Mouse (Mus musculus): Measurements from ENCODE around the gene Synj2bp. TPM values are rescaled to one million over a fixed set of nuclear protein-coding genes. Genes with fewer than 3 reads are reported as not detected.

Synj2bp gene
- polyA plus RNA-seq (2015; fragmentation: Illumina TruSeq; extraction: RNeasy Lipid Tissue Mini Kit (QIAGEN cat#74804); ENCODE audit: low read depth, low replicate concordance): 29.5 TPM

GRCm38 (mm10) chr12:81532316-81533028 lies at the start of gene Synj2bp, which contains the start of gene Gm20498:
Gene Synj2bp (minus strand): TSS chr12:81532911.
Gene Gm20498 (minus strand): TSS chr12:81532905.

DNA sequence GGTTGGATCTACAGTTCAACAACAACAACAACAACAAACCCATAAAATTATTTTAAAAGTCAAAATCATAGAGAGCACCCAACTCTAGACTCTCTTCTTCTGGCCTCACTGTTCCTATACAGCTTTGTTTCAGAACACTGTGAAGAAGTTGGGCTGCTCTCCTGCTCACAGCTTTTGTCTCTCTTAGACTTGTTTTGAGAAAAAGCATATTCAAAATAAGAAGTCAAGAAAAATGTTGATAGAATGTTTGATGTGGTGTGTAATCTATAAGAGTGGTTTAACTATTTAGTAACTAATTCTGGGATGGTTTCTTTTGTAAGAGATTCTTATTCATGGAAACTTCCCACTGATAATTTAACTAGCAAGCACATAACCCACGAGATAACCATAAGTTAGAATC lies 35.7 kb upstream of the Synj2bp start, which contains the start of gene Adam21:
Gene Adam21 (minus strand): TSS at position 101 of the 400 bp plus-strand sequence.

GRCm38 (mm10) chr12:81484727-81485191 lies 48.0 kb downstream of the Synj2bp start, which contains the start of gene Cox16:
Gene Cox16 (minus strand): TSS chr12:81485127.

Other genes starting within 250 kb of the Synj2bp start
- 15.1 TPM for gene Slc8a3, start 199.7 kb downstream of the Synj2bp start, polyA plus RNA-seq (2015; fragmentation: Illumina TruSeq; extraction: RNeasy Lipid Tissue Mini Kit (QIAGEN cat#74804); ENCODE audit: low read depth, low replicate concordance)
- 0.88 TPM for gene Gm4787, start 153.4 kb downstream of the Synj2bp start, polyA plus RNA-seq (2015; fragmentation: Illumina TruSeq; extraction: RNeasy Lipid Tissue Mini Kit (QIAGEN cat#74804); ENCODE audit: low read depth, low replicate concordance)
- gene Adam4, start 111.0 kb downstream of the Synj2bp start, polyA plus RNA-seq (2015; fragmentation: Illumina TruSeq; extraction: RNeasy Lipid Tissue Mini Kit (QIAGEN cat#74804); ENCODE audit: low read depth, low replicate concordance): 0.46 TPM
- gene Cox16, start 47.8 kb downstream of the Synj2bp start, polyA plus RNA-seq (2015; fragmentation: Illumina TruSeq; extraction: RNeasy Lipid Tissue Mini Kit (QIAGEN cat#74804); ENCODE audit: low read depth, low replicate concordance): 100 TPM
- gene Gm20498, start within 50 bp of the Synj2bp start, polyA plus RNA-seq (2015; fragmentation: Illumina TruSeq; extraction: RNeasy Lipid Tissue Mini Kit (QIAGEN cat#74804); ENCODE audit: low read depth, low replicate concordance): 32.9 TPM
- 0.45 TPM for gene Adam21, start 35.6 kb upstream of the Synj2bp start, polyA plus RNA-seq (2015; fragmentation: Illumina TruSeq; extraction: RNeasy Lipid Tissue Mini Kit (QIAGEN cat#74804); ENCODE audit: low read depth, low replicate concordance)
- 56.5 TPM for gene Med6, start 62.1 kb upstream of the Synj2bp start, polyA plus RNA-seq (2015; fragmentation: Illumina TruSeq; extraction: RNeasy Lipid Tissue Mini Kit (QIAGEN cat#74804); ENCODE audit: low read depth, low replicate concordance)
- gene Ttc9, start 98.3 kb upstream of the Synj2bp start, polyA plus RNA-seq (2015; fragmentation: Illumina TruSeq; extraction: RNeasy Lipid Tissue Mini Kit (QIAGEN cat#74804); ENCODE audit: low read depth, low replicate concordance): 50.3 TPM
- gene Map3k9, start 248.3 kb upstream of the Synj2bp start, polyA plus RNA-seq (2015; fragmentation: Illumina TruSeq; extraction: RNeasy Lipid Tissue Mini Kit (QIAGEN cat#74804); ENCODE audit: low read depth, low replicate concordance): 20.1 TPM

All from brain, adult 10 weeks (tissue).